Mouse (Mus musculus) kidney, embryonic 15.5 days (tissue): ENCODE results near the gene Nos1ap. TPM values are rescaled to one million over a fixed set of nuclear protein-coding genes. Genes with fewer than 3 reads are reported as not detected.

Source experiments
- ATAC-seq: fragments of 200-750 bp; cut with Nextera tagmentation; replicated peaks from 2 replicates; pipeline ENCODE4 v1.8.0; 2017; ENCODE audit warnings: moderate TSS enrichment; ENCODE audit not compliant: low FRiP score
- H3K27ac ChIP-seq: fragments of 300-500 bp; sonication (generic); 2 replicates; pipeline ENCODE4 v1.5.1; 2015; ENCODE audit warnings: mild to moderate bottlenecking, inconsistent platforms
- H3K27me3 ChIP-seq: fragments of 300-500 bp; sonication (generic); 2 replicates; pipeline ENCODE4 v1.6.1; 2015; ENCODE audit warnings: inconsistent platforms
- H3K36me3 ChIP-seq: fragments of 300-500 bp; sonication (generic); 2 replicates; pipeline ENCODE4 v1.6.1; 2015; ENCODE audit warnings: inconsistent platforms
- H3K4me1 ChIP-seq: fragments of 300-500 bp; sonication (generic); 2 replicates; pipeline ENCODE4 v1.6.1; 2015; ENCODE audit warnings: inconsistent platforms
- H3K4me2 ChIP-seq: fragments of 300-500 bp; sonication (generic); 2 replicates; pipeline ENCODE4 v1.6.1; 2015; ENCODE audit warnings: moderate library complexity, mild to moderate bottlenecking, inconsistent platforms
- H3K4me3 ChIP-seq: fragments of 300-500 bp; sonication (generic); replicated peaks from 2 replicates; pipeline ENCODE4 v1.5.1; 2015; ENCODE audit warnings: mild to moderate bottlenecking, inconsistent platforms
- H3K9ac ChIP-seq: fragments of 300-500 bp; sonication (generic); 2 replicates; pipeline ENCODE4 v1.6.1; 2015; ENCODE audit warnings: mild to moderate bottlenecking, inconsistent platforms
- H3K9me3 ChIP-seq: fragments of 300-500 bp; sonication (generic); replicated peaks from 2 replicates; pipeline ENCODE4 v1.6.1; 2016; ENCODE audit warnings: inconsistent platforms
- WGBS: fragments of 180-500 bp; shearing (Covaris S2); methylation state at CpG from one replicate; pipeline ENCODE4 v1.1.7; 2015; ENCODE audit warnings: mixed read lengths; 5-methylcytosine and 5-hydroxymethylcytosine counted together
- polyA plus RNA-seq: library from polyadenylated mRNA; unstranded; fragments of >200 nt; fragmentation: Nextera tagmentation; extraction: Ambion mirVana; gene quantifications from 2 replicates; pipeline ENCODE4 v1.2.1, GENCODE M21; 2015

The Nos1ap gene
- polyA plus RNA-seq, 1 experiment from 2014 or later: 18.2 TPM

GRCm38 (mm10) chr1:170392771-170393728, 196.6 kb downstream of the Nos1ap start:
- peak overlapping the region; percentile 64; the same call in 1 of the 2 replicates for H3K27ac ChIP-seq
- no peaks in the 10 kb centered on the region for H3K27me3 ChIP-seq
- H3K4me1 ChIP-seq: peaks cover 11% of the 10 kb centered on the region
- WGBS: 58% methylated on average over 14 of the region's 14 CpGs
- no peaks in the 10 kb centered on the region for H3K36me3 ChIP-seq
- no peak overlapping the region for H3K4me3 ChIP-seq
- peak overlapping the region; percentile 12; the same call in 1 of the 2 replicates for H3K4me2 ChIP-seq
- no peak overlapping the region for H3K9ac ChIP-seq
- H3K9me3 ChIP-seq: no peaks in the 10 kb centered on the region
- peak; percentile 63; the same call in 1 of the 2 replicates for ATAC-seq

- no peak overlapping the region for H3K4me3 ChIP-seq
- ATAC-seq: peak; percentile 71; the same call in 1 of the 2 replicates
- H3K4me2 ChIP-seq: no peak overlapping the region
- H3K9ac ChIP-seq: no peak overlapping the region
- 31% methylated on average over 12 of the region's 12 CpGs for WGBS
- H3K9me3 ChIP-seq: no peaks in the 10 kb centered on the region
- H3K27me3 ChIP-seq: no peaks in the 10 kb centered on the region
- H3K4me1 ChIP-seq: no peaks in the 10 kb centered on the region
- H3K27ac ChIP-seq: no peak overlapping the region
- H3K36me3 ChIP-seq: no peaks in the 10 kb centered on the region
Measured at GRCm38 (mm10) chr1:170387180-170387912, 202.3 kb downstream of the Nos1ap start.

GRCm38 (mm10) chr1:170385416-170385815, 204.2 kb downstream of the Nos1ap start:
- no peak overlapping the region for H3K4me2 ChIP-seq
- no peaks in the 10 kb centered on the region for H3K27me3 ChIP-seq
- no peak overlapping the region for H3K27ac ChIP-seq
- no peak for ATAC-seq
- no peak overlapping the region for H3K9ac ChIP-seq
- no peak overlapping the region for H3K4me3 ChIP-seq
- H3K4me1 ChIP-seq: no peaks in the 10 kb centered on the region
- 91% methylated on average over 10 of the region's 10 CpGs for WGBS
- no peaks in the 10 kb centered on the region for H3K36me3 ChIP-seq
- H3K9me3 ChIP-seq: no peaks in the 10 kb centered on the region

- no peaks in the 10 kb centered on the region for H3K27me3 ChIP-seq
- ATAC-seq: no peak
- H3K9ac ChIP-seq: no peak overlapping the region
- WGBS: 87% methylated on average over 7 of the region's 7 CpGs
- H3K4me3 ChIP-seq: no peak overlapping the region
- no peaks in the 10 kb centered on the region for H3K36me3 ChIP-seq
- H3K4me2 ChIP-seq: no peak overlapping the region
- H3K4me1 ChIP-seq: no peaks in the 10 kb centered on the region
- H3K9me3 ChIP-seq: no peaks in the 10 kb centered on the region
- H3K27ac ChIP-seq: no peak overlapping the region
Measured at GRCm38 (mm10) chr1:170383530-170383929, 206.1 kb downstream of the Nos1ap start.

- Histone ChIP-seq H3K4me1 (no peaks in the 10 kb centered on the region), H3K9me3 (no peaks in the 10 kb centered on the region), H3K4me2 (no peak overlapping the region), H3K27me3 (no peaks in the 10 kb centered on the region), H3K4me3 (no peak overlapping the region), H3K9ac (no peak overlapping the region), H3K36me3 (no peaks in the 10 kb centered on the region), H3K27ac (no peak overlapping the region)
- 19% methylated on average over 3 of the region's 3 CpGs for WGBS
- ATAC-seq: 0 out of 2 replicates have a peak, but pooled peaks have one; percentile 40
Measured at GRCm38 (mm10) chr1:170381457-170381856, 208.2 kb downstream of the Nos1ap start.

GRCm38 (mm10) chr1:170380505-170380904, 209.2 kb downstream of the Nos1ap start:
- Histone ChIP-seq H3K27me3 (no peaks in the 10 kb centered on the region), H3K4me3 (no peak overlapping the region), H3K4me1 (no peaks in the 10 kb centered on the region), H3K27ac (no peak overlapping the region), H3K9ac (no peak overlapping the region), H3K9me3 (no peaks in the 10 kb centered on the region), H3K36me3 (no peaks in the 10 kb centered on the region), H3K4me2 (no peak overlapping the region)
- WGBS: 48% methylated on average over 2 of the region's 2 CpGs
- ATAC-seq: no peak

GRCm38 (mm10) chr1:170375721-170376120, 213.9 kb downstream of the Nos1ap start:
- no peaks in the 10 kb centered on the region for H3K27me3 ChIP-seq
- WGBS: 88% methylated on average over 5 of the region's 5 CpGs
- no peak for ATAC-seq
- no peak overlapping the region for H3K27ac ChIP-seq
- no peak overlapping the region for H3K4me3 ChIP-seq
- H3K36me3 ChIP-seq: no peaks in the 10 kb centered on the region
- H3K9me3 ChIP-seq: no peaks in the 10 kb centered on the region
- H3K4me1 ChIP-seq: no peaks in the 10 kb centered on the region
- H3K9ac ChIP-seq: no peak overlapping the region
- H3K4me2 ChIP-seq: no peak overlapping the region

GRCm38 (mm10) chr1:170373750-170374149, 215.9 kb downstream of the Nos1ap start:
- WGBS: 83% methylated on average over 2 of the region's 2 CpGs
- H3K9ac ChIP-seq: no peak overlapping the region
- no peak for ATAC-seq
- no peaks in the 10 kb centered on the region for H3K36me3 ChIP-seq
- H3K4me1 ChIP-seq: no peaks in the 10 kb centered on the region
- H3K27ac ChIP-seq: no peak overlapping the region
- no peaks in the 10 kb centered on the region for H3K27me3 ChIP-seq
- no peaks in the 10 kb centered on the region for H3K9me3 ChIP-seq
- no peak overlapping the region for H3K4me2 ChIP-seq
- no peak overlapping the region for H3K4me3 ChIP-seq

- Histone ChIP-seq H3K27ac (no peak overlapping the region), H3K27me3 (no peaks in the 10 kb centered on the region), H3K4me1 (no peaks in the 10 kb centered on the region), H3K36me3 (no peaks in the 10 kb centered on the region), H3K9ac (no peak overlapping the region), H3K4me2 (no peak overlapping the region), H3K9me3 (no peaks in the 10 kb centered on the region), H3K4me3 (no peak overlapping the region)
- no peak for ATAC-seq
- 66% methylated on average over 4 of the region's 4 CpGs for WGBS
Measured at GRCm38 (mm10) chr1:170371191-170371792, 218.4 kb downstream of the Nos1ap start.

GRCm38 (mm10) chr1:170368864-170369263, 220.8 kb downstream of the Nos1ap start:
- Histone ChIP-seq H3K9me3 (no peaks in the 10 kb centered on the region), H3K4me3 (no peak overlapping the region), H3K27ac (no peak overlapping the region), H3K4me2 (no peak overlapping the region), H3K36me3 (no peaks in the 10 kb centered on the region), H3K27me3 (no peaks in the 10 kb centered on the region), H3K4me1 (no peaks in the 10 kb centered on the region), H3K9ac (no peak overlapping the region)
- no peak for ATAC-seq
- WGBS: 80% methylated on average over 7 of the region's 7 CpGs

GRCm38 (mm10) chr1:170366981-170367700, 222.5 kb downstream of the Nos1ap start:
- H3K27me3 ChIP-seq: no peaks in the 10 kb centered on the region
- no peaks in the 10 kb centered on the region for H3K36me3 ChIP-seq
- no peak for ATAC-seq
- no peaks in the 10 kb centered on the region for H3K4me1 ChIP-seq
- H3K27ac ChIP-seq: no peak overlapping the region
- H3K4me2 ChIP-seq: no peak overlapping the region
- H3K4me3 ChIP-seq: no peak overlapping the region
- H3K9ac ChIP-seq: no peak overlapping the region
- 82% methylated on average over 7 of the region's 7 CpGs for WGBS
- no peaks in the 10 kb centered on the region for H3K9me3 ChIP-seq
